Mouse (Mus musculus) embryonic facial prominence, embryonic 15.5 days (tissue): ENCODE data around the gene Rxfp4. TPM values are rescaled to one million over a fixed set of nuclear protein-coding genes. Genes with fewer than 3 reads are reported as not detected.
"Not testable (repeated sequence)": the region's sequence is repeated elsewhere in the genome, so short reads cannot be mapped to it uniquely, and the experiment has no call there.

Experiments
- ATAC-seq: fragments of 200-750 bp; cut with Nextera tagmentation; 2 replicates; pipeline ENCODE4 v1.8.0; 2017; ENCODE audit warnings: low read depth, moderate TSS enrichment; ENCODE audit not compliant: insufficient number of reproducible peaks, low FRiP score, low TSS enrichment
- H3K27ac ChIP-seq: fragments of 300-500 bp; sonication (generic); replicated peaks from 2 replicates; pipeline ENCODE4 v1.5.1; 2015; ENCODE audit warnings: mild to moderate bottlenecking, inconsistent platforms
- H3K27me3 ChIP-seq: fragments of 300-500 bp; sonication (generic); 2 replicates; pipeline ENCODE4 v1.6.1; 2015; ENCODE audit warnings: inconsistent platforms
- H3K36me3 ChIP-seq: fragments of 300-500 bp; sonication (generic); 2 replicates; pipeline ENCODE4 v1.6.1; 2015; ENCODE audit warnings: mild to moderate bottlenecking, inconsistent platforms
- H3K4me1 ChIP-seq: fragments of 300-500 bp; sonication (generic); 2 replicates; pipeline ENCODE4 v1.6.1; 2015; ENCODE audit warnings: inconsistent platforms
- H3K4me2 ChIP-seq: fragments of 300-500 bp; sonication (generic); replicated peaks from 2 replicates; pipeline ENCODE4 v1.6.1; 2015; ENCODE audit warnings: mild to moderate bottlenecking, inconsistent platforms
- H3K4me3 ChIP-seq: fragments of 300-500 bp; sonication (generic); replicated peaks from 2 replicates; pipeline ENCODE4 v1.5.1; 2015; ENCODE audit warnings: mild to moderate bottlenecking, inconsistent platforms
- H3K9ac ChIP-seq: fragments of 300-500 bp; sonication (generic); 2 replicates; pipeline ENCODE4 v1.6.1; 2015; ENCODE audit warnings: inconsistent platforms
- H3K9me3 ChIP-seq: fragments of 300-500 bp; sonication (generic); replicated peaks from 2 replicates; pipeline ENCODE4 v1.6.1; 2016; ENCODE audit warnings: inconsistent platforms
- WGBS: fragments of 180-500 bp; shearing (Covaris S2); methylation state at CpG from one replicate; pipeline ENCODE4 v1.1.7; 2015; 5-methylcytosine and 5-hydroxymethylcytosine counted together
- polyA plus RNA-seq: library from polyadenylated mRNA; unstranded; fragments of >200 nt; fragmentation: Nextera tagmentation; extraction: Ambion mirVana; gene quantifications from 2 replicates; pipeline ENCODE4 v1.2.1, GENCODE M21; 2015

Gene Rxfp4
- polyA plus RNA-seq, 1 experiment from 2014 or later = not detected

- ATAC-seq = no peak
- Histone ChIP-seq H3K27ac (0 out of 2 replicates have a peak overlapping the region, but pooled peaks have one; percentile 2), H3K27me3 (no peaks in the 10 kb centered on the region), H3K36me3 (no peaks in the 10 kb centered on the region), H3K4me3 (no peak overlapping the region), H3K9ac (no peak overlapping the region), H3K4me2 (peak overlapping the region; percentile 80; the same call in 1 of the 2 replicates), H3K9me3 (no peaks in the 10 kb centered on the region), H3K4me1 (peaks cover 57% of the 10 kb centered on the region)
- WGBS = 55% methylated on average over 9 of the region's 9 CpGs
These were observed 33.5 kb downstream of the Rxfp4 start for GRCm38 (mm10) chr3:88619113-88620097.

- Histone ChIP-seq H3K4me1 (peaks cover 46% of the 10 kb centered on the region), H3K9me3 (no peaks in the 10 kb centered on the region), H3K27ac (peak overlapping the region; percentile 34; the same call in 1 of the 2 replicates), H3K4me3 (no peak overlapping the region), H3K27me3 (no peaks in the 10 kb centered on the region), H3K4me2 (no peak overlapping the region), H3K36me3 (no peaks in the 10 kb centered on the region), H3K9ac (no peak overlapping the region)
- 71% methylated on average over 8 of the region's 8 CpGs for WGBS
- no peak for ATAC-seq
These were observed 34.7 kb downstream of the Rxfp4 start for GRCm38 (mm10) chr3:88618074-88618871.

GRCm38 (mm10) chr3:88616951-88617500 lies 35.9 kb downstream of the Rxfp4 start:
- no peak overlapping the region for H3K9ac ChIP-seq
- 68% methylated on average over 3 of the region's 3 CpGs for WGBS

GRCm38 (mm10) chr3:88615902-88616391 lies 37.0 kb downstream of the Rxfp4 start:
- Histone ChIP-seq H3K4me3 (peak overlapping the region; percentile 24), H3K9ac (0 out of 2 replicates have a peak overlapping the region, but pooled peaks have one; percentile 1), H3K9me3 (no peaks in the 10 kb centered on the region), H3K27me3 (no peaks in the 10 kb centered on the region), H3K36me3 (no peaks in the 10 kb centered on the region), H3K27ac (peak overlapping the region; percentile 79), H3K4me2 (peak overlapping the region; percentile 28), H3K4me1 (peaks cover 37% of the 10 kb centered on the region)
- ATAC-seq = peak; percentile 68
- 26% methylated on average over 9 of the region's 9 CpGs for WGBS

More at GRCm38 (mm10) chr3:88616951-88617500, 35.9 kb downstream of the Rxfp4 start:
- Histone ChIP-seq H3K36me3 (no peaks in the 10 kb centered on the region), H3K4me1 (peaks cover 38% of the 10 kb centered on the region), H3K4me2 (peak overlapping the region; percentile 28), H3K27ac (0 out of 2 replicates have a peak overlapping the region, but pooled peaks have one; percentile 79), H3K27me3 (no peaks in the 10 kb centered on the region), H3K9me3 (no peaks in the 10 kb centered on the region), H3K4me3 (peak overlapping the region; percentile 24; the same call in 1 of the 2 replicates)
- ATAC-seq = no peak

GRCm38 (mm10) chr3:88615117-88615516 lies 37.8 kb downstream of the Rxfp4 start:
- no peak overlapping the region for H3K9ac ChIP-seq
- ATAC-seq = peak; percentile 51
- no peak overlapping the region for H3K4me3 ChIP-seq
- H3K9me3 ChIP-seq = no peaks in the 10 kb centered on the region
- H3K4me2 ChIP-seq = no peak overlapping the region
- 49% methylated on average over 5 of the region's 5 CpGs for WGBS
- no peaks in the 10 kb centered on the region for H3K36me3 ChIP-seq
- peak overlapping the region; percentile 79 for H3K27ac ChIP-seq
- no peaks in the 10 kb centered on the region for H3K27me3 ChIP-seq
- peaks cover 30% of the 10 kb centered on the region for H3K4me1 ChIP-seq

- 71% methylated on average over 8 of the region's 8 CpGs for WGBS
These were observed 38.5 kb downstream of the Rxfp4 start for GRCm38 (mm10) chr3:88614418-88614817.

GRCm38 (mm10) chr3:88609066-88609465 lies 43.9 kb downstream of the Rxfp4 start:
- peaks cover 11% of the 10 kb centered on the region for H3K4me1 ChIP-seq
- no peak overlapping the region for H3K4me2 ChIP-seq
- no peak overlapping the region for H3K4me3 ChIP-seq
- no peaks in the 10 kb centered on the region for H3K27me3 ChIP-seq
- WGBS = 72% methylated on average over 4 of the region's 4 CpGs
- H3K9ac ChIP-seq = no peak overlapping the region
- ATAC-seq = no peak
- H3K9me3 ChIP-seq = no peaks in the 10 kb centered on the region
- H3K27ac ChIP-seq = no peak overlapping the region
- H3K36me3 ChIP-seq = no peaks in the 10 kb centered on the region

More at GRCm38 (mm10) chr3:88614418-88614817, 38.5 kb downstream of the Rxfp4 start:
- no peak overlapping the region for H3K27ac ChIP-seq
- H3K4me1 ChIP-seq = peaks cover 23% of the 10 kb centered on the region
- H3K4me2 ChIP-seq = no peak overlapping the region
- ATAC-seq = no peak
- no peaks in the 10 kb centered on the region for H3K36me3 ChIP-seq
- no peaks in the 10 kb centered on the region for H3K27me3 ChIP-seq
- no peak overlapping the region for H3K4me3 ChIP-seq
- H3K9ac ChIP-seq = no peak overlapping the region
- H3K9me3 ChIP-seq = no peaks in the 10 kb centered on the region

GRCm38 (mm10) chr3:88607758-88608138 lies 45.2 kb downstream of the Rxfp4 start:
- Histone ChIP-seq H3K9ac (0 out of 2 replicates have a peak overlapping the region, but pooled peaks have one; percentile 9), H3K9me3 (no peaks in the 10 kb centered on the region), H3K4me3 (peak overlapping the region; percentile 32), H3K4me1 (peaks cover 11% of the 10 kb centered on the region), H3K27ac (no peak overlapping the region), H3K36me3 (no peaks in the 10 kb centered on the region), H3K4me2 (peak overlapping the region; percentile 58), H3K27me3 (no peaks in the 10 kb centered on the region)
- WGBS = 15% methylated on average over 10 of the region's 10 CpGs
- peak; percentile 32; the same call in 1 of the 2 replicates for ATAC-seq

GRCm38 (mm10) chr3:88607065-88607757 lies 45.7 kb downstream of the Rxfp4 start:
- H3K9me3 ChIP-seq = no peaks in the 10 kb centered on the region
- peak overlapping the region; percentile 32 for H3K4me3 ChIP-seq
- peak; percentile 86 for ATAC-seq
- no peaks in the 10 kb centered on the region for H3K27me3 ChIP-seq
- under 1% methylated on average over 20 of the region's 20 CpGs for WGBS
- peak overlapping the region; percentile 58 for H3K4me2 ChIP-seq
- 0 out of 2 replicates have a peak overlapping the region, but pooled peaks have one; percentile 9 for H3K9ac ChIP-seq
- no peak overlapping the region for H3K27ac ChIP-seq
- H3K36me3 ChIP-seq = no peaks in the 10 kb centered on the region
- peaks cover 11% of the 10 kb centered on the region for H3K4me1 ChIP-seq

GRCm38 (mm10) chr3:88605666-88606065 lies 47.3 kb downstream of the Rxfp4 start, which contains the start of gene Arhgef2:
Gene Arhgef2 (plus strand): TSS chr3:88605966.
- H3K9ac ChIP-seq = not testable (repeated sequence)

More at GRCm38 (mm10) chr3:88605666-88606065, 47.3 kb downstream of the Rxfp4 start, which contains the start of gene Arhgef2:
- H3K4me2 ChIP-seq, H3K36me3 ChIP-seq, H3K9me3 ChIP-seq, H3K27ac ChIP-seq, ATAC-seq, H3K4me3 ChIP-seq, H3K27me3 ChIP-seq: not testable (repeated sequence)
- WGBS = 93% methylated on average over 2 of the region's 2 CpGs
- H3K4me1 ChIP-seq = peaks cover 11% of the 10 kb centered on the region
